Mouse (Mus musculus) C2C12 (cell line): ENCODE data around the gene Pclo.

Experiments
- CTCF ChIP-seq: IDR thresholded peaks from one replicate; pipeline ENCODE4 v1.5.1; 2011; ENCODE audit not compliant: control insufficient read depth, insufficient read depth, insufficient read length
- MAX ChIP-seq: IDR thresholded peaks from one replicate; pipeline ENCODE4 v1.6.1; 2011; ENCODE audit warnings: mild to moderate bottlenecking, control low read depth
- MYOD1 ChIP-seq: IDR thresholded peaks from one replicate; pipeline ENCODE4 v1.6.1; 2011; ENCODE audit warnings: low read depth; ENCODE audit not compliant: control insufficient read depth, insufficient read length
- USF1 ChIP-seq: IDR thresholded peaks from one replicate; pipeline ENCODE4 v1.6.1; 2011; ENCODE audit warnings: low read depth, mild to moderate bottlenecking, control low read depth, moderate library complexity

- TF ChIP-seq CTCF (no peak), MAX (no peak), MYOD1 (no peak), USF1 (no peak)
These were observed 3.6 kb downstream of the Pclo start for GRCm38 (mm10) chr5:14518131-14518832.
